Mouse (Mus musculus): ENCODE measurements around the gene Il27ra. TPM values are rescaled to one million over a fixed set of nuclear protein-coding genes. Genes with fewer than 3 reads are reported as not detected.

Il27ra gene
- polyA plus RNA-seq (2012; fragmentation: generic; extraction: Trizol) = 0.49 TPM
- long read RNA-seq, experiment 1, partial matches to known transcripts = 0 of 1 reads
- long read RNA-seq, experiment 1, other reads (novel, unspliced or antisense) = 1 of 1 reads
- long read RNA-seq, experiment 2, transcript Il27ra-201 (14 exons, 2,664 nt) = major isoform, 10 of 20 reads
- long read RNA-seq, experiment 2, partial matches to known transcripts = 2 of 20 reads
- long read RNA-seq, experiment 2, other reads (novel, unspliced or antisense) = 8 of 20 reads

DNA sequence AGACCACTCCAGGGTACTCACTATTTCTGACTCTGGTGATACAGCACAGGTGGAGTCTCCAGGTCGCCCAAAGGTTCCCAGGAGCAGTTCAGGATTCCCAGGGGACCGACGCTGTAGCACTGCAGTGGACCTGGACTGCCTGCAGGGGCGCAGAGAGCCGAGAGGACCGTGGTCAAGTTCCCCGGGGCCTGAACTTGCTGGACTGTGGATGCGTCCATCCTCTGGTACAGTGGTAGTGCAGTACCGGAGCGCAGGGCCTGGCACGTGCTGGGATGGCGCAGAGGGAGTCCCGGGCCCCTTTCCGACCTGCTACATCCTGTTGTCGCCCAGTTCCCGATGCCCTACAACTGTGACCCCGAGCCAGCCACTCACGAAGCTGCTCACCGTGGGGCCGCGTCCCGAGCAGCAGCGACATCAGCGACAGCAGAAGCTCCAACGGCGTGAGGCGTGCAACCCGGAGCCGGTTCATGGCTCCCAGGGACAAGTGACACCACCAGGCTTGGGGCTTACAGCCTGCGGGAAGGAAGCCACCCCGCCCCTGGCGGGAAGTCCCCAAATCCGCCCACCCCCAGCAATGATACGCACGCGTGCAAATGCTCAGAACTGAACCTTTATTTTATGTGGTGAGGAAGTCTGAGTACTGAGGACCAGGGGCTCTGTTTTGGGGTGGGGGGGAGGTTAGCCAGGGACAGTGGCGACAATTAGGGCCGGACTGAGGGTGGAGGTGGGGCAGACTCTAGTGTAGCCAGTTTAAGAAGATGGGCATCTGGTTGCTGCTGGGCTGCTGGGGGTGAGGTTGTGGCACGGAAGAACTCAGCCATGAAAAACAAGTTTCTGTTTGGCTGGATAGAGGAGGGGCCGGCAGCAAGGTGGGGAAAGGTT is at the start of gene Il27ra:
Gene Il27ra, minus strand, starts transcription at position 524 of the 882 bp plus-strand sequence.
- Histone ChIP-seq H3K36me3 (ENCODE audit: control insufficient read depth, insufficient read depth) (no peaks in the 10 kb centered on the region), H3ac (ENCODE audit: control insufficient read depth, insufficient read length, low read depth) (peak within 1 kb of the TSS; percentile 72), H3K79me2 (ENCODE audit: control insufficient read depth, insufficient read depth) (no peaks in the 10 kb centered on the region), H3K79me3 (ENCODE audit: low read depth) (no peaks in the 10 kb centered on the region), H3K4me3 (ENCODE audit: insufficient read depth, poor library complexity, severe bottlenecking) (no peak within 1 kb of the TSS), H3K27me3 (ENCODE audit: control insufficient read depth, insufficient read depth, insufficient read length) (no peaks in the 10 kb centered on the region)
- no peak for TF ChIP-seq FOSL1 (IDR thresholded peaks at IDR 0.05; ENCODE audit: insufficient read depth, low read length, poor library complexity, severe bottlenecking)
- peak; percentile 61 for TF ChIP-seq CTCF (IDR thresholded peaks at IDR 0.05; ENCODE audit: control insufficient read depth, insufficient read depth, insufficient read length)

GRCm38 (mm10) chr8:84090585-84090984 is 48.2 kb upstream of the Il27ra start:
- peaks cover 38% of the 10 kb centered on the region for H3K36me3 ChIP-seq (ENCODE audit: control insufficient read depth, insufficient read depth)

DNA sequence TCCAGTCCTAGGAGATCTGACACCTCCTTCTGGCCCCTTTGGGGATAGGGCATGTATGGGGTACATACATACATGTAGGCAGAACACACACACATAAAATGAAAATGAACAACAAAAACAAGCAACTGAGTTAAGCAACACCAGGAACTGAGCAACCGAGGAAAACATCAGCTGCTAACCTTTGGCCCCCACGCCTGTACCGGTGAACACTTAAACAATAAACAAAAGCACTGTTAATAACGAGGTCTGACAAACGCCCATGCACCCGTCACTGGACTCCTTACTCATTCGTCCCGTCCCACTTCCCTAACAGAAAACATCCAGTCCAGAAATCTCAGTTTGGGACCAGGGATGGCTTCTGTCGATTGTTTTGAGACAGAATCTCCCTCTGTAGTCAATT is 46.9 kb upstream of the Il27ra start:
- H3K36me3 ChIP-seq (ENCODE audit: control insufficient read depth, insufficient read depth) = peaks cover 38% of the 10 kb centered on the region
- H3K79me2 ChIP-seq (ENCODE audit: control insufficient read depth, insufficient read depth) = no peaks in the 10 kb centered on the region
- TF ChIP-seq CEBPB (IDR thresholded peaks at IDR 0.05; ENCODE audit: low read depth) (no peak), USF1 (IDR thresholded peaks at IDR 0.05; ENCODE audit: low read depth) (no peak), FOSL1 (IDR thresholded peaks at IDR 0.05; ENCODE audit: insufficient read depth, low read length, poor library complexity, severe bottlenecking) (no peak), MAX (IDR thresholded peaks at IDR 0.05) (no peak), MYOD1 (IDR thresholded peaks at IDR 0.05; ENCODE audit: control insufficient read depth, insufficient read length, low read depth) (no peak), MYOG (IDR thresholded peaks at IDR 0.05; ENCODE audit: control insufficient read depth, extremely low read depth, insufficient read length) (no peak), CTCF (IDR thresholded peaks at IDR 0.05; ENCODE audit: control insufficient read depth, insufficient read depth, insufficient read length) (no peak)
- no peaks in the 10 kb centered on the region for H3K79me3 ChIP-seq (ENCODE audit: low read depth)
- no peak overlapping the region for H3K4me3 ChIP-seq (ENCODE audit: insufficient read depth, poor library complexity, severe bottlenecking)
- H3ac ChIP-seq (ENCODE audit: control insufficient read depth, insufficient read length, low read depth) = no peak overlapping the region
- H3K27me3 ChIP-seq (ENCODE audit: control insufficient read depth, insufficient read depth, insufficient read length) = no peaks in the 10 kb centered on the region

More at GRCm38 (mm10) chr8:84090585-84090984, 48.2 kb upstream of the Il27ra start:
- no peaks in the 10 kb centered on the region for H3K79me3 ChIP-seq (ENCODE audit: low read depth)
- TF ChIP-seq CEBPB (IDR thresholded peaks at IDR 0.05; ENCODE audit: low read depth) (no peak), MAX (IDR thresholded peaks at IDR 0.05) (no peak), USF1 (IDR thresholded peaks at IDR 0.05; ENCODE audit: low read depth) (no peak), MYOG (IDR thresholded peaks at IDR 0.05; ENCODE audit: control insufficient read depth, extremely low read depth, insufficient read length) (no peak), MYOD1 (IDR thresholded peaks at IDR 0.05; ENCODE audit: control insufficient read depth, insufficient read length, low read depth) (no peak), CTCF (IDR thresholded peaks at IDR 0.05; ENCODE audit: control insufficient read depth, insufficient read depth, insufficient read length) (no peak), FOSL1 (IDR thresholded peaks at IDR 0.05; ENCODE audit: insufficient read depth, low read length, poor library complexity, severe bottlenecking) (no peak)
- no peak overlapping the region for H3ac ChIP-seq (ENCODE audit: control insufficient read depth, insufficient read length, low read depth)
- H3K27me3 ChIP-seq (ENCODE audit: control insufficient read depth, insufficient read depth, insufficient read length) = no peaks in the 10 kb centered on the region
- H3K4me3 ChIP-seq (ENCODE audit: insufficient read depth, poor library complexity, severe bottlenecking) = no peak overlapping the region
- H3K79me2 ChIP-seq (ENCODE audit: control insufficient read depth, insufficient read depth) = no peaks in the 10 kb centered on the region

GRCm38 (mm10) chr8:84087821-84088220 is 45.4 kb upstream of the Il27ra start:
- TF ChIP-seq CTCF (IDR thresholded peaks at IDR 0.05; ENCODE audit: control insufficient read depth, insufficient read depth, insufficient read length) (no peak), USF1 (IDR thresholded peaks at IDR 0.05; ENCODE audit: low read depth) (no peak), CEBPB (IDR thresholded peaks at IDR 0.05; ENCODE audit: low read depth) (no peak), FOSL1 (IDR thresholded peaks at IDR 0.05; ENCODE audit: insufficient read depth, low read length, poor library complexity, severe bottlenecking) (no peak), MAX (IDR thresholded peaks at IDR 0.05) (no peak), MYOD1 (IDR thresholded peaks at IDR 0.05; ENCODE audit: control insufficient read depth, insufficient read length, low read depth) (no peak), MYOG (IDR thresholded peaks at IDR 0.05; ENCODE audit: control insufficient read depth, extremely low read depth, insufficient read length) (no peak)
- H3K36me3 ChIP-seq (ENCODE audit: control insufficient read depth, insufficient read depth) = peaks cover 40% of the 10 kb centered on the region
- H3K79me2 ChIP-seq (ENCODE audit: control insufficient read depth, insufficient read depth) = no peaks in the 10 kb centered on the region
- H3ac ChIP-seq (ENCODE audit: control insufficient read depth, insufficient read length, low read depth) = no peak overlapping the region
- H3K27me3 ChIP-seq (ENCODE audit: control insufficient read depth, insufficient read depth, insufficient read length) = no peaks in the 10 kb centered on the region
- H3K4me3 ChIP-seq (ENCODE audit: insufficient read depth, poor library complexity, severe bottlenecking) = no peak overlapping the region
- H3K79me3 ChIP-seq (ENCODE audit: low read depth) = no peaks in the 10 kb centered on the region

DNA sequence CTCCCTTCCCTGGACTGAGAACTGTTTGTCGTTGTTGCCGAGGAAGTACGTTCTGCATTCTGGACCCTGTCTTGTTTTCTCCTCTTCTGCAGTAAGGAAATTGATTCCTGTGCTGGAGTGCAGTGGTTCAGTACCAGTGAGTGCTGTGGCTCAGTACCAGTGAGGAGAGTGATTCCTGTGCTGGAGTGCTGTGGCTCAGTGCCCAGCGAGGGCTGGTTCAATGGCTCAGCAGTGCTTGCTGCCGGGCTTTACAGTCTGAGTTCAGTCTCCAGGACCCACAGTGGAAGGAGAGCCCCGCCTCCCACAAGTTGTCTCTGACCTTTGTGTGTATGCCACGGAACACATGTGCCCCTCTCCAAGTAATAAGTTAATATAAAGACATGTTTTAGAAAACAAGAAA is 44.8 kb upstream of the Il27ra start:
- TF ChIP-seq CEBPB (IDR thresholded peaks at IDR 0.05; ENCODE audit: low read depth) (no peak), MAX (IDR thresholded peaks at IDR 0.05) (no peak), CTCF (IDR thresholded peaks at IDR 0.05; ENCODE audit: control insufficient read depth, insufficient read depth, insufficient read length) (no peak), MYOD1 (IDR thresholded peaks at IDR 0.05; ENCODE audit: control insufficient read depth, insufficient read length, low read depth) (no peak), MYOG (IDR thresholded peaks at IDR 0.05; ENCODE audit: control insufficient read depth, extremely low read depth, insufficient read length) (no peak), USF1 (IDR thresholded peaks at IDR 0.05; ENCODE audit: low read depth) (no peak), FOSL1 (IDR thresholded peaks at IDR 0.05; ENCODE audit: insufficient read depth, low read length, poor library complexity, severe bottlenecking) (no peak)

More for the DNA sequence above, 44.8 kb upstream of the Il27ra start:
- Histone ChIP-seq H3K27me3 (ENCODE audit: control insufficient read depth, insufficient read depth, insufficient read length) (no peaks in the 10 kb centered on the region), H3K79me3 (ENCODE audit: low read depth) (no peaks in the 10 kb centered on the region), H3K36me3 (ENCODE audit: control insufficient read depth, insufficient read depth) (peaks cover 36% of the 10 kb centered on the region), H3ac (ENCODE audit: control insufficient read depth, insufficient read length, low read depth) (no peak overlapping the region), H3K79me2 (ENCODE audit: control insufficient read depth, insufficient read depth) (no peaks in the 10 kb centered on the region), H3K4me3 (ENCODE audit: insufficient read depth, poor library complexity, severe bottlenecking) (no peak overlapping the region)

All from C2C12 (cell line).